Comparison of ENCODE assay signal across 10 mouse cellular contexts in the genomic region with DNA sequence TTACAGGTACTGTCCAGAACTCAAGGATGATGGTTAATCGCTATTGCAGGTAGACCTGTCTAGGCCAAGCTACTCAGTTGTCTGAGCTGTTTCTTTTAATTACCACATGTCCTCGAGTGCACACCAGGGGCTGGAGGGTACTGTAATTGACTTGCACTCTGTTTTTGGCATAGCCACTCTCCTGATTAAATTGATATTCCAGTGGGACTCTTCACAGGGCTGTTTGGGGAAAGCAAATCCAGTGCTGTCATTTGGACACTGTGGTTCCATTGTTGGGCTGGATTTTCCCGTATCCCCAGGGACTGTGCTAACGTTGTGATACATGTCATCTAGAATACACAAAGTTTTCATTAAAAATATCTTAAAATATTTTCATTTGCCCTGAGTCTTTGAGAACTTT. TPM values are rescaled to one million over a fixed set of nuclear protein-coding genes. Genes with fewer than 3 reads are reported as not detected.
DNase-seq lines count a peak whose midpoint lies in the region; ATAC-seq lines count a peak whose summit lies in the region.
"Had no signal": no experiment of that assay in that cellular context is flagged by ENCODE, and none has a peak within 500 bp of the region (broad histone marks: within the 10 kb centered on the region; RNA-seq: fewer than 3 reads in every experiment).

No protein-coding gene starts in this region.

- peak overlapping the region; percentile 73; the same call in 1 of the 2 replicates for H3K4me2 ChIP-seq in kidney, embryonic 15.5 days
- peak overlapping the region; percentile 73 for H3K4me2 ChIP-seq in forebrain, embryonic 13.5 days

- H3K9ac ChIP-seq in kidney, embryonic 15.5 days = no peak overlapping the region
- H3K9ac ChIP-seq in forebrain, embryonic 13.5 days = peak overlapping the region; percentile 92; the same call in 1 of the 2 replicates

- H3K27ac ChIP-seq in kidney, embryonic 15.5 days = no peak overlapping the region
- H3K27ac ChIP-seq in forebrain, embryonic 13.5 days = no peak overlapping the region
- no peak overlapping the region for H3K27ac ChIP-seq in midbrain, embryonic 10.5 days (replicated peaks)

- H3K27me3 ChIP-seq in kidney, embryonic 15.5 days = no peaks in the 10 kb centered on the region
- H3K27me3 ChIP-seq in forebrain, embryonic 13.5 days = no peaks in the 10 kb centered on the region
- no peaks in the 10 kb centered on the region for H3K27me3 ChIP-seq in midbrain, embryonic 10.5 days (ENCODE audit: low read depth, poor library complexity, severe bottlenecking)

- ATAC-seq in kidney, embryonic 15.5 days (replicated peaks; ENCODE audit: low FRiP score) = no peak
- no peak for ATAC-seq in forebrain, embryonic 13.5 days

- DNase-seq in kidney, adult 18-20 months = no peak
- DNase-seq in MN1 (ENCODE audit: low spot score) = peak; percentile 75
- DNase-seq in midbrain, embryonic 10.5 days (ENCODE audit: low spot score) = no peak
- no peak for DNase-seq in spleen, adult 12 weeks (ENCODE audit: low spot score)
- DNase-seq in urinary bladder, postnatal 10 days (ENCODE audit: low spot score) = no peak
- no peak for DNase-seq in left cerebral cortex, postnatal 25 days (ENCODE audit: low spot score in 2 of 2)
- DNase-seq: kidney, adult 2 months; lung, adult 18-20 months had no signal

- peak overlapping the region; percentile 88; the same call in 1 of the 2 replicates for H3K4me3 ChIP-seq in kidney, embryonic 15.5 days (replicated peaks)
- peak overlapping the region; percentile 93; the same call in 1 of the 2 replicates for H3K4me3 ChIP-seq in forebrain, embryonic 13.5 days
- peak overlapping the region; percentile 85 for H3K4me3 ChIP-seq in midbrain, embryonic 10.5 days

- 79% methylated on average over 4 of the region's 4 CpGs for WGBS in kidney, embryonic 15.5 days
- WGBS in forebrain, embryonic 13.5 days = 61% methylated on average over 4 of the region's 4 CpGs
- 80% methylated on average over 4 of the region's 4 CpGs for WGBS in midbrain, embryonic 10.5 days

- H3K9me3 ChIP-seq in kidney, embryonic 15.5 days (replicated peaks) = no peaks in the 10 kb centered on the region
- no peaks in the 10 kb centered on the region for H3K9me3 ChIP-seq in forebrain, embryonic 13.5 days (replicated peaks)
- no peaks in the 10 kb centered on the region for H3K9me3 ChIP-seq in midbrain, embryonic 10.5 days (replicated peaks)

- no peaks in the 10 kb centered on the region for H3K36me3 ChIP-seq in kidney, embryonic 15.5 days
- H3K36me3 ChIP-seq in forebrain, embryonic 13.5 days (ENCODE audit: poor library complexity, severe bottlenecking) = no peaks in the 10 kb centered on the region
- no peaks in the 10 kb centered on the region for H3K36me3 ChIP-seq in midbrain, embryonic 10.5 days

- peaks cover 21% of the 10 kb centered on the region for H3K4me1 ChIP-seq in kidney, embryonic 15.5 days
- H3K4me1 ChIP-seq in forebrain, embryonic 13.5 days = peaks cover 21% of the 10 kb centered on the region
- peaks cover 24% of the 10 kb centered on the region for H3K4me1 ChIP-seq in midbrain, embryonic 10.5 days

- intact Hi-C loops in left cerebral cortex, postnatal 25 days (cut with DNase I) = no loop called here

RNA-seq across cellular contexts. Expression of a gene that starts 11.8 kb away (rescaled TPM):
- 8.5 and 9.1 TPM in 2 replicates for polyA plus RNA-seq in kidney, embryonic 15.5 days (2015; fragmentation: Nextera tagmentation; extraction: Ambion mirVana)
- 11.2 and 11.3 TPM in 2 replicates for polyA plus RNA-seq in forebrain, embryonic 13.5 days (2015; fragmentation: Nextera tagmentation; extraction: Ambion mirVana)
- 4.1 and 6.3 TPM in 2 replicates for polyA plus RNA-seq in midbrain, embryonic 10.5 days (2016; fragmentation: Nextera tagmentation; extraction: Ambion mirVana)
- total RNA-seq in left cerebral cortex, postnatal 25 days (2021) = 10 to 100 TPM; 48.3 to 50.8 TPM

RNA-seq across cellular contexts. Expression of a gene that starts 49.2 kb away (rescaled TPM):
- 64.6 and 65.5 TPM in 2 replicates for polyA plus RNA-seq in kidney, embryonic 15.5 days (2015; fragmentation: Nextera tagmentation; extraction: Ambion mirVana)
- 53.4 and 55.9 TPM in 2 replicates for polyA plus RNA-seq in forebrain, embryonic 13.5 days (2015; fragmentation: Nextera tagmentation; extraction: Ambion mirVana)
- 73.2 and 85.1 TPM in 2 replicates for polyA plus RNA-seq in midbrain, embryonic 10.5 days (2016; fragmentation: Nextera tagmentation; extraction: Ambion mirVana)
- 10 to 100 TPM; 79.3 to 82.0 TPM for total RNA-seq in left cerebral cortex, postnatal 25 days (2021)
